Mouse (Mus musculus): ENCODE data around the gene Ublcp1.

DNA sequence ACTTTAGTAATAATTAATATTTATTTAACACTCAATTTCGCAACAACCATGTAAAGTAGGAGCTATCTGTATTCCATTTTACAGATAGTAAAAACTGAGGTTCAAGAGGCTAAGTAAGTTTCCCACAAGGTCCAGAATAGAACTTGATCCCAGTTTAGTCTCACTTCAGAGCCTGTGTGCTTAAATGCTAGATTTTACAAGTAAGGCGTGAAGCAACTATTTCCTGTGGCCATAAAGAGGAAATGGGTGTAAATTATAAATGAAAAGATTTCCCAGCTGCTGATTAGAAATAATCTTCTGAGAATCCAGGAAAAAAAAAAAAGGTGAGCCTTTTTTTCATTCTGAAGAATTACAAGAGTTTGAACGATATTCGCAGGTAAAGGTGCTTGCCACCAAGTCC is 65.2 kb downstream of the Ublcp1 start:
- no peak for TF ChIP-seq POLR2A (IDR thresholded peaks at IDR 0.05; ENCODE audit: extremely low read depth, insufficient read depth, low read length)
- TF ChIP-seq CTCF (IDR thresholded peaks at IDR 0.05; ENCODE audit: extremely low read depth, insufficient read depth, low read length), result no peak
